Mouse (Mus musculus) Muller cell, postnatal 12 days (primary cell): ENCODE data around the gene Pdzd8.

ENCODE experiments used
- DNase-seq: peaks from one replicate; pipeline ENCODE4 v3.0.0-alpha.2; 2015; ENCODE audit errors: inconsistent ontology term

Pdzd8 gene

DNA sequence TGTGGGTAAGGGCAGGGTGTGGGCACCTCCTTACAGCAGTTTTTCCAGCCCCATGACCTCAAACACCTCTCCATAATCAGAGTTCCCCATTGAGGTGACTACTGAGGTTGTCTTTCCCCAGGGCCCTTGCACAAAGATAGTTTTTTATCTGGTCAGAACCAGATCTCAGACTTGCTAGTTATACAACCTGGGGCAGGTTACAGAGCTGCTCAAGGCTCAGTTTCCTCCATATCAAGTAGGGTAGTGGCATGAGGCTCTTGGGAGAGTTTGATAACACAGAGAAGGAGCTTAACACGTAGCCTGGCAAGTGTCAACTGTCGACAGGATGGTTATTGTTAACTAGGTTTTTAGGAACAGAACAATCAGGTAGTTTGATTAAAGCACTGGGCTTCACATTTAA, 9.3 kb upstream of the Pdzd8 start:
- no peak for DNase-seq

- no peak for DNase-seq
Observed at GRCm38 (mm10) chr19:59352760-59353159, 7.2 kb upstream of the Pdzd8 start.

DNA sequence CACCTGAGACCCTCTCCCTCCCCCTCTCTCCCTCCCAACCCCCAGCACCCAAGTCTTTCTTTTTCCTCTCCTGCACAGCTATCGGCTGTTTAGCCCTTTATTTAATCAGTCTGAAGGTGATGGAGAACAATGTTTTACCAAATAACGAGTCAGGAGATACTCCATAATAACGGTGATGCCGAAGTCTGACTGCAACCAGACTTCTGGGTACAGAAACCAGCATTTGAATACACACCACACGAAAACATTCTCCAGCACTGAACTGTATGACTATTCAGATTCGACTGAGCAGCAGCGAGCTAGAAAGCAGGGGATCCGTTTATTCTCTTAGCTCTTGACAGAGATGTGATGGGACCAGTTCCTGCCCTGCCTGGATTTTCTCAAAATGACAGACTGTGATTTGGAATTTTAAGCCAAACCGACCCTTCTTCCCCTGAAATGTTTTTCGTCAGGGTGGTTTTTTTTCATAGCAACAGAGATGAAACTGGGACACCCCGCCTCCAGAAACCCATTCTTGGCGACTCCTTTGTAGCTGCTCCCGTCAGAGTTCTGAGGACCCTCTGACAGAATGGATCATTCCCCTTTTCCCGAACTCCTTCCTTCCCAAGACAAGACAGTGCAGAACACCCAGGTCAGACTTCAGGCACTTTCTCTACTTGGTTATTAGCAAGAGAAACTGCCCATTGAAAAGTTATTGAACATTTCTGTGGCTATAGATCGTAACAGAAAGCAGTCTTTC, 5.7 kb upstream of the Pdzd8 start:
- DNase-seq = no peak

GRCm38 (mm10) chr19:59350273-59350903, 4.8 kb upstream of the Pdzd8 start:
- DNase-seq = no peak

DNA sequence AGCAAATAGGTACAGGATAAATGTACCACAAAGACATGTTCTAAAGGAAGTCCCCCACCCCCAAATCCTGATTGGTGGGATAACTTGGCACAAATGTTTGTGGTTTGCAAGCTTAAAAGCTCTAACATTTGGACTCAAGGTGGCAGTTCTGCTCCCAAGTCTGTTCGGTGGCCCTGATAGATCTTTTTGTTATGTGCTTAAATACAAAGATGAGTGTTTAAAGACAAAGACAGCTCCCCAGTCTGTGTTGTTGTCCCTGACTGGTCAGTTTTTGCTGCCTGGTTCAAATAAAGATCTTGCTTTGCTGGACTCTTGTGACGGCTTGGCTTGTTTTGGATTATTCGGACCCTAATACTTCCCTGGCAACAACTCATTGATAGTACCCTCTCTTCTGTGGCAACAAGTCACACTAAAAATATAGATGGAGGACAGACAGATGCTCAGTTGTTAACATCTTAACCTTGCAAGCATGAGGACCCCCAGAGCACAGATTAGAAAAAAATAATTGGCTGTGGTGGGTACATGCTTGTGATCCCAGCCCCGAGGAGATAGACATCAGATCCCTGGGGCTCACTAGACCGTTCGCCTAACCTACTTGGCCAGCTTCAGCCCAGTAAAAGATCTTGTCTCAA, 3.9 kb upstream of the Pdzd8 start:
- DNase-seq = no peak

DNA sequence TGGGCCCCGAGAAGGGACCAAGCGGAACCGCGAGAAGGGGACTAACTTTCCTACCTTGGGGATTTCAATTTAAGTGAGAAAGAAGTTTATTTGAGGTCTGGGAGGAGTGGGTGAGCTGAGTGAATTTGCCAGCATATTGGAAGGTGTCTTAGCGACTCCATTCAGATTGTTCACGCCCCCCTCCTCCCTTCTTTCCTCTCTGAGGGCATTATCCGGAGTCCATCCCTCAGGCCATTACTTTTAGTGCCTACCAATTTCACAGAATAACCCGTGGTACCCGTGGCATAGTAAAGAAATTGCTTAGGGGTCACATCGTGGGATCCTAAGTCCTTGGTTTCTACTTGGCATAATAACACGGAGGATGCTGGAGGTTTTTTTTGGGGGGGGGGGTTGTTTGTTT, 745 bp upstream of the Pdzd8 start:
- no peak for DNase-seq

GRCm38 (mm10) chr19:59345081-59345657, 411 bp downstream of the Pdzd8 start:
- no peak for DNase-seq

DNA sequence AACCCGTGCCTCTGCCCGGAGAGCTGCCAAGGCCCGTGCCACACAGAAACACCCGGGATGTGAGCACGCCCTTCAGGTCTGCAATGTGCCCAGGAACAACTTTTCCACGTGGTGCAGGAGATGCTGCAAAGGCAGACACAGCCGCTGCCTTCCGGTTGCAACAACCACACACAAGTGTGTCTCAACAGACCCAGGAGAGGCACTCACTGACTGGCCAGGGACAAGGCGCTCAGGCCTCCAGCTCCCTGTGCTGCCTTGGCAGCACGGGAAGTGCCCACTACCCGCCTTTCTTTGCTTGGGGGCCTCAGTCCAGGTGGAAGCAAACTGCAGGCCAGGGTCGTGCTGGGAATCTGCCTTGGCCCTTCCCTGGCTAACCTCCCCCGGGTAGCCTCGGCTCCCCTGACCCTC, 1.3 kb downstream of the Pdzd8 start:
- no peak for DNase-seq

DNA sequence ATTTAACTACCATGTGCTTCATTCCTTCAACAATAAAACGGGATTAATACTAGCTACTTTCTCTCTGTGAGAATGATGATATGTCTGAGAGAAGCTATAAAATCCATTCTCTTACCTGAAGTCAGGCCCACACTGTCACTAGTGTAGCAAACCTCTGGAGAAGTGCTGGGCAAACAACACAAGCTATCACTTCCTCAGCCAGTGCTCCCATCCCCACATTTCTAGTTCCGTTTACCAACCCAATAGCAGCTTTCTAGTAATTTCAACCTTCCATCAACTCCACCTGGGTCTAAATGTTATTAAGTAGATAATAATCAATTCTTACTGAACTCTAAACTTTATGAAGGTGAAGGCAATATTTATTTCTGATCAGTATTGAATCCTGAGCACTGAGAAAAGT, 2.6 kb downstream of the Pdzd8 start:
- no peak for DNase-seq

GRCm38 (mm10) chr19:59339908-59340307, 5.7 kb downstream of the Pdzd8 start:
- no peak for DNase-seq

DNA sequence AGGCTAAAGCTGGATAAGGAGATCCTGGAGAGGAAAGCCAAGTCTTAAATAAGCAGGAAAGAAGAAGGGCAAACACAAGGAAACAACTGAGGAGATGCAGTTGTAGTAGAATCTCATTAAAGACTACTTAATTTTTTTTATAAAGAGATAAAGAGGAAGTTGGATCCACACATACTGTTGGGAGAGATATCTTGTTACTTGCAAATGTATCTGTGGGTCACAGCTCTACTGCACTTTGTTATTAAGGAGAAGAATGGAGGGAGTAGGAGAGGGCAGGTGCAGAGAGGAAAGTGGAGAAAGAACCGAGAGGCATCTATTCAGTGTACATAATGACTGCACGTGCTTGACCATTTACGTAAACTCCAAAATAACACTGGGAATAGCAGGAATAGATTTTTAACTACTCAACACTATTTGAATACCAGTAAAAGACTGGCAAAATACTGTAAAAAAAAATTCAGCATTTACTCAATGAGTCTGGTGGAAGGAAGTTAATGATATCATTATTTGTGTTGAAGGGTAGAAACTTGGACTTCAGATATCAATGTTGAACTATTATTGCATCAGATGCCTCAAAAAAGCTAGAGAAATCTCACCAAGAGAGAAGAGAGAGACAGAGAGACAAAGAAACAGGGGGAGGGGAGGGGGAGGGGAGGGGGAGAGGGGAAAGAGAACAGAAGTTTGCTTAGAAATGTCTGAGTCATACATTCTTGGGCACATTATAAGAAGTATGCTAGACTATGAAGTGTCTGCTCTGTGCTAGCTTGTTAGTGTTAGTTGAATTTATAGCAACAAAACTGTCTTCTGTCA, 7.5 kb downstream of the Pdzd8 start:
- DNase-seq = peak; percentile 80

DNA sequence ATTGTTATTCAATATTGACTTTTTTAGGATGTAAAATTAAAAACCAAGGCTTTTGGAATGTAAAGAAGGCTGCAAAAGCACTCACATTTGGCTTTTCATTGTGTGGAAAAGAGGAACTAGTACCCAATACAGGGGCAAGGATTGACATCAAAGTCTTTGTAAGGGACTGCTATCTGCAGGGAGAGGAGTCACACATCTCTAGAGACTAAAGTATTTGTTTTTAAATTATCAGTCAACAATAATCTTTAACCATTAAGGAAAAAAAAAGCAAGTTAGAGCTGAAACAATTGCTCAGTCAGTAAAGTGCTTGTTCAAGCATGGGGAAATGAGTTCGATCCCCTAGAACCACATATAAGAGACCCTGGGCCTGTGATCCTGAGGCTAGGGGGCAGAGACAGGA, 8.9 kb downstream of the Pdzd8 start:
- no peak for DNase-seq

GRCm38 (mm10) chr19:59330816-59331225, 14.8 kb downstream of the Pdzd8 start:
- DNase-seq = no peak

DNA sequence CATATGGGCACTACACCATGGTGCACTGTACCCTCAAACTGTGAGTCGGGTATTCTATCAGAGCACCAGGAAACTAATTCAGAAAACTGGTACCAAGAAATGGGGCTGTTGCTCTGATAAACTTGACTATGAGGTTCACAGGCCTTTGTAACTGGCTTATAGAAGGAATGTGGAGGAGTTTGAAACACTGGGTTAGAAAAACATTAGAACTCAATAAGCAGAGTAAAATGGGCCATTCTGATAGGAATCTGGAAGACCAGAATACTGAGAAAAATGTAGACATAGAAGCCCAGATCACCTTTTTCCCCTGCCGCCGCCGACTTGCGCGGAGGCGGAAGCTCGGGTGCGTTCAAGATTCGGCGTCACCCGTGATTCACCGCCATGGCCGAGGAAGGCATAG, 23.6 kb downstream of the Pdzd8 start, which contains the start of gene Rps12-ps3:
Rps12-ps3 (plus strand) TSS at position 301 of the 400 bp plus-strand sequence.
- DNase-seq = no peak

DNA sequence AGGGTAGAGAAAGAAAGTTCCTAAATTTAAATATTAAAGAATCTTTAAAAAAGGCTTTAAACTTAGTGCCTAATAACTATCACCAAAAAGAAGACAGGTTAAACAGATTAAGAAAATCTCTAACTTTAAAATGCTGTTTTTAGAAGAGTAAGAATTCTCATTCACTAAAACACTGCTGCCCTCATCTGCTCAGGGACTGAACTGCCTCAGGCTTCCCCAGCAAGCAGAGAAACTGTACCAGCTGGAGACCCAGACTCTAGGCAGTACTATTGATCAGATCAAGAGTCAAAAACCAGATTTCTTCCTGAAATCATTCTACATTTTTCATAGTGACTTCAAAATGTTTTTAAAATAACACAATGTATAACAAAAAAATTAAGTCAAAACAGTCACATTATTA, 29.0 kb downstream of the Pdzd8 start:
- DNase-seq = no peak

- DNase-seq = no peak
Observed at GRCm38 (mm10) chr19:59315308-59315707, 30.3 kb downstream of the Pdzd8 start.

GRCm38 (mm10) chr19:59292183-59292839, 53.3 kb downstream of the Pdzd8 start:
- DNase-seq = no peak

DNA sequence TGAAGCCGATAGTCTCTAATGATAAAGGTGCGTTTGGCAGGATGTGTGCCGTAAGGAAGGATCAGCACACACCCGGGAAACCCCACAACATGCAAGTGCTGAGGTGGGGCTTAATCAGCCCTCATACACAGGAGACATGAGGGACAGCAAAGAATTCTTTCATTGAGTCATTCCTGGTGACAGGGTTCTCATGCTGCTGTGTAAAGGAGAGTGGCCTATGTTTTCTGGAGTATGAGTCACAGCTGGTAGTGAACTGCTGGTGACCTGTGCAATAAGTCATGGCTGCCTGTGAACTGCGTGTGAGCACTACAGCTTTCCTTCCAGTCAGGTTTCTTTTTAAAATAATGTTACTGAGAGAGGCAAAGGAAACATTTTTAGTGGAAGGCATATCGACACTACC, 55.8 kb downstream of the Pdzd8 start:
- DNase-seq = peak; percentile 17

DNA sequence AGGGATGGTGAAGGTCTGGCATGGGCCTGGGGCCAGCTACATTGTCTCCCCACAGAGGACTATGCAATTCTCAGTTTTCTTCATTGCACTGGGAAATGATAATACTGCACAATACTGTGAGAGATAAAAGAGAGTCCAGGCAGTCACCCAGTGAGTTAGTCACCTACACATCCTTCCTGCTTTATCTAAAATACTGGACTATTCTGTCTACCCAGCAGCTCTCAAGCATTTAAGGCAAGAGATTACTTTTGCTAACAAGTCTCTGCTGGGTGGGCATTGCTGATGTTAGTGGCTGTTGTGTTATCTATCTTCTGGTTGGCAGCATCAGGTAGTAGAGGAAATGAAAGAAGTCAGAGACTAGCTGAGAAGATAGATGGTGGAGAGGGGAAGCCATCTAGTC, 56.5 kb downstream of the Pdzd8 start:
- no peak for DNase-seq

DNA sequence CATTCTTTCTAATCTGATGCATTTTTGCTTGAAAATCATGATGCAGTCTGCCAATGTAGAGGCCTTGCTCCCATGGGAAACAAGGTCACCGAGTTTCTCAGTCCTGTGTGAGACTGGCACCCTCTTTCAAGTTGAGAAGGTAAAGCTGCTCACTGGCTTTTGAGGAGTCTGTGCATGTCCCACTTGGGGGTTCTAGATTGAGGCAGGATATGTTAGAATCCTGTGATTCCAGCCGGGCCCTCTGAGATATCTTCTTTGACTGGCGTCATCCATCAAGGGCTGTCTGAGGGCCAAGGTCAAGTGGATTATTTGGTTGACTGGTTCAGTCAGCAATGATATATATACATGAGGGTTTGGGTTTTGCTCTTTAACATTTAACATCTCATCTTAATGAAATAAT, 63.6 kb downstream of the Pdzd8 start:
- DNase-seq = no peak

DNA sequence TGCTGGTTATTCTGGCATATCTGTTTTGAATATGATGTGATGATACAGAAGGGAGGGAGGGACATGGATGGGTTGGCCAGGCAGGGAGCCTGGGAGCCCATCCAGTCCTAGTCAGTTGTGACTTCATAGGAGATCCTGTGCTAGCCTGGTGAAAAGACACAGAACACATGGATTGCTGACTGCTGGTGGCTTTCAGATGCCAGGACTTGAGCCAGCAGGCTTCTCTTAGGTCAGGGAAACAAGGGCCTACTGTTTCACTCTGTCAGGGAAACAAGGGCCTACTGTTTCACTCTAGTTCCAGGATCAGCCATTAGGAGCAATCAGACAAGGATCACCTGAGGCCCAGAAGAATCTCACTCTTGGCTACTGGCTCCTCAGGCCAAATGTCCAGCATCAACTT, 64.7 kb downstream of the Pdzd8 start:
- DNase-seq = peak; percentile 27
